Mouse (Mus musculus): Measurements from ENCODE around the gene Arhgap17. TPM values are rescaled to one million over a fixed set of nuclear protein-coding genes. Genes with fewer than 3 reads are reported as not detected.

Gene Arhgap17
- total and polyA plus RNA-seq, 3 experiments, result 6.7 to 56.1 (median 7.4) TPM

DNA sequence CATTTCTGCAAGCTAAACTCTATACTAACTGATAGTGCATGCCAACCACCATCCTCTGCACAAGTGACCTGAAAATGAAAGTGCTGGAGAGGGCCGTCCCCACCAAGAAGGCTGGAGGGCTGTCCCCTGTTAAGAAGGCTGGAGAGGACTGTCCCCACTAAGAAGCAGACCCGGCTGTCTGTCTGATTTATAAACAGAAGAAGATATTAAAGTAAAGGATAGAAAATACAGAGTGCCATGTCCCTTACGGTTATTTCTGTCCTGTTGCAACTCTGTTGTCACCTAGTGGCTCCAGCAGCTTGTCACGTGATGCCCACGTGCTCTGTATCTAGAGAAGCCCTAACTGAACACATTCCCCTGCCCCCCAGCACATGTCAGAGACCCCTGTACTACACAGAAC lies 9.5 kb downstream of the Arhgap17 start:
- H3K4me2 ChIP-seq (ENCODE audit: insufficient read depth, low read depth, poor library complexity, severe bottlenecking), result peak overlapping the region; percentile 35
- TF ChIP-seq ETS1 (conservative IDR thresholded peaks at IDR 0.05; ENCODE audit: low read depth, low read length) (peak; percentile 65), MAX (IDR thresholded peaks at IDR 0.05; ENCODE audit: low read length) (peak; percentile 97), IRF4 (IDR thresholded peaks at IDR 0.05; ENCODE audit: low read depth, low read length) (peak; percentile 71), MYC (IDR thresholded peaks at IDR 0.05; ENCODE audit: low read depth, low read length) (peak; percentile 98), ZMIZ1 (IDR thresholded peaks at IDR 0.05; ENCODE audit: low read depth, low read length) (no peak), EP300 (IDR thresholded peaks at IDR 0.05; ENCODE audit: low read length) (0 out of 2 replicates have a peak, but pooled peaks have one; percentile 19), TBP (conservative IDR thresholded peaks at IDR 0.05; ENCODE audit: low read depth, low read length) (no peak), SMC3 (IDR thresholded peaks at IDR 0.05; ENCODE audit: low read depth, low read length) (no peak), MXI1 (IDR thresholded peaks at IDR 0.05; ENCODE audit: low read depth, low read length) (peak; percentile 88), JUN (IDR thresholded peaks at IDR 0.05; ENCODE audit: insufficient read depth, low read depth, low read length) (no peak), BHLHE40 (IDR thresholded peaks at IDR 0.05; ENCODE audit: low read depth, low read length) (peak; percentile 97), USF1 (IDR thresholded peaks at IDR 0.05; ENCODE audit: low read depth, low read length) (peak; percentile 88), SIN3A (IDR thresholded peaks at IDR 0.05; ENCODE audit: low read length) (peak; percentile 55; the same call in 1 of the 2 replicates), TCF12 (IDR thresholded peaks at IDR 0.05; ENCODE audit: low read depth, low read length) (peak; percentile 13; the same call in 1 of the 2 replicates), USF2 (conservative IDR thresholded peaks at IDR 0.05; ENCODE audit: low read depth, low read length) (peak; percentile 93), POLR2A (IDR thresholded peaks at IDR 0.05; ENCODE audit: low read depth, low read length) (no peak)
- H3K79me2 ChIP-seq (replicated peaks; ENCODE audit: control insufficient read depth, extremely low read depth, insufficient read depth, poor library complexity, severe bottlenecking), result peaks cover 36% of the 10 kb centered on the region
- H3K9me3 ChIP-seq (replicated peaks; ENCODE audit: low read length), result peaks cover 5% of the 10 kb centered on the region
- dilution Hi-C loops (cut with MboI; ENCODE audit: extremely low pct_ligation_motif_present, extremely low pct_unique_long_range_greater_than_20kb, low sequenced_read_pairs) (no loop called here), in situ Hi-C loops (cut with MboI; ENCODE audit: low pct_ligation_motif_present, low pct_unique_long_range_greater_than_20kb, low sequenced_read_pairs) (no loop called here)
- H3K9ac ChIP-seq (ENCODE audit: insufficient read depth, low read depth), result peak overlapping the region; percentile 5; the same call in 1 of the 2 replicates
- peak overlapping the region in 2 of 3 experiments; percentile 13 for H3K4me3 ChIP-seq (replicated peaks in 1 of 3; ENCODE audit: low read depth in 2 of 3, low read length in 2 of 3, poor library complexity in 1 of 3)
- peak; percentile 54 for DNase-seq (ENCODE audit: extremely low read depth)
- no peak overlapping the region for H3K27ac ChIP-seq (ENCODE audit: insufficient read depth, low read depth)
- H3K27me3 ChIP-seq (replicated peaks), result no peaks in the 10 kb centered on the region
- H3K36me3 ChIP-seq (replicated peaks in 1 of 2; ENCODE audit: control insufficient read depth in 1 of 2, insufficient read depth in 1 of 2, low read length in 1 of 2), result peaks cover 0 to 44% of the 10 kb centered on the region in 2 experiments
- peaks cover 36 to 96% of the 10 kb centered on the region in 2 experiments for H3K4me1 ChIP-seq (ENCODE audit: control insufficient read depth in 1 of 2, insufficient read depth in 2 of 2)

- Histone ChIP-seq H3K4me3 (replicated peaks in 1 of 3; ENCODE audit: low read depth in 2 of 3, low read length in 2 of 3, poor library complexity in 1 of 3) (no peak overlapping the region), H3K27me3 (replicated peaks) (no peaks in the 10 kb centered on the region), H3K79me2 (replicated peaks; ENCODE audit: control insufficient read depth, extremely low read depth, insufficient read depth, poor library complexity, severe bottlenecking) (peaks cover 34% of the 10 kb centered on the region), H3K4me1 (ENCODE audit: control insufficient read depth in 1 of 2, insufficient read depth in 2 of 2) (peaks cover 42 to 96% of the 10 kb centered on the region in 2 experiments), H3K36me3 (replicated peaks in 1 of 2; ENCODE audit: control insufficient read depth in 1 of 2, insufficient read depth in 1 of 2, low read length in 1 of 2) (peaks cover 0 to 33% of the 10 kb centered on the region in 2 experiments), H3K4me2 (ENCODE audit: insufficient read depth, low read depth, poor library complexity, severe bottlenecking) (no peak overlapping the region), H3K9ac (ENCODE audit: insufficient read depth, low read depth) (no peak overlapping the region), H3K9me3 (replicated peaks; ENCODE audit: low read length) (peaks cover 5% of the 10 kb centered on the region), H3K27ac (ENCODE audit: insufficient read depth, low read depth) (no peak overlapping the region)
- dilution Hi-C loops (cut with MboI; ENCODE audit: extremely low pct_ligation_motif_present, extremely low pct_unique_long_range_greater_than_20kb, low sequenced_read_pairs), result no loop called here
- DNase-seq (ENCODE audit: extremely low read depth), result peak; percentile 36
- TF ChIP-seq PAX5 (IDR thresholded peaks at IDR 0.05; ENCODE audit: low read length) (peak; percentile 96), EP300 (IDR thresholded peaks at IDR 0.05; ENCODE audit: low read length) (0 out of 2 replicates have a peak, but pooled peaks have one; percentile 13), TCF12 (IDR thresholded peaks at IDR 0.05; ENCODE audit: low read depth, low read length) (no peak), JUND (conservative IDR thresholded peaks at IDR 0.05; ENCODE audit: low read depth, low read length) (no peak)
- in situ Hi-C loops (cut with MboI; ENCODE audit: low pct_ligation_motif_present, low pct_unique_long_range_greater_than_20kb, low sequenced_read_pairs), result no loop called here
Measured at GRCm38 (mm10) chr7:123359101-123359500, 10.6 kb downstream of the Arhgap17 start.

All from CH12.LX (cell line).